Comparison of ENCODE assay signal across 24 mouse cellular contexts in genomic region chr14:45552431-45552830, GRCm38 (mm10). TPM values are rescaled to one million over a fixed set of nuclear protein-coding genes. Genes with fewer than 3 reads are reported as not detected.
DNase-seq lines count a peak whose midpoint lies in the region; ATAC-seq and TF ChIP-seq lines count a peak whose summit lies in the region.
"Had no signal": no experiment of that assay in that cellular context is flagged by ENCODE, and none has a peak within 500 bp of the region (broad histone marks: within the 10 kb centered on the region; RNA-seq: fewer than 3 reads in every experiment).

No protein-coding gene starts in this region.

- H3K4me1 ChIP-seq in heart, embryonic 10.5 days: peaks cover 5% of the 10 kb centered on the region
- H3K4me1 ChIP-seq in lung, embryonic 16.5 days (replicated peaks; ENCODE audit: control insufficient read depth, insufficient read depth, low read length): peaks cover 6% of the 10 kb centered on the region
- H3K4me1 ChIP-seq: embryonic facial prominence, embryonic 15.5 days; hindbrain, embryonic 15.5 days had no signal

- ATAC-seq in lung, embryonic 16.5 days (ENCODE audit: low read depth): no peak
- ATAC-seq: forebrain, embryonic 14.5 days; intestine, postnatal 0 days had no signal

- H3K36me3 ChIP-seq in heart, embryonic 10.5 days: no peaks in the 10 kb centered on the region
- H3K36me3 ChIP-seq in lung, embryonic 16.5 days (ENCODE audit: control insufficient read depth, insufficient read depth, low read length): no peaks in the 10 kb centered on the region
- H3K36me3 ChIP-seq: embryonic facial prominence, embryonic 15.5 days; forebrain, embryonic 10.5 days; heart, embryonic 12.5 days; hindbrain, embryonic 15.5 days had no signal

- no peak for DNase-seq in heart, embryonic 10.5 days (ENCODE audit: low spot score)
- DNase-seq in heart, postnatal 4 days: no peak
- no peak for DNase-seq in lung, postnatal 25 days (ENCODE audit: low spot score)
- DNase-seq in ES-CJ7 (ENCODE audit: low read depth, low spot score): peak; percentile 79
- DNase-seq in brain, embryonic 14.5 days (ENCODE audit: low read depth): peak; percentile 6
- DNase-seq in frontal cortex, postnatal 10 days (ENCODE audit: low spot score in 2 of 2): no peak
- no peak for DNase-seq in kidney, adult 8-10 months
- DNase-seq: adrenal gland, adult 2 months; adrenal gland, postnatal 25 days; cerebellum, adult 18-20 months; cerebellum, adult 9-11 months; cerebellum, postnatal 36 days; gastrocnemius, postnatal 10 days; heart, adult 2 months had no signal

- 69% methylated on average over 4 of the region's 4 CpGs for WGBS in heart, embryonic 10.5 days
- 72% methylated on average over 4 of the region's 4 CpGs for WGBS in lung, embryonic 16.5 days

- H3K27me3 ChIP-seq in heart, embryonic 10.5 days (ENCODE audit: insufficient read depth, poor library complexity, severe bottlenecking): no peaks in the 10 kb centered on the region
- no peaks in the 10 kb centered on the region for H3K27me3 ChIP-seq in lung, embryonic 16.5 days (ENCODE audit: control insufficient read depth, insufficient read depth, low read depth, low read length)
- H3K27me3 ChIP-seq: CH12.LX; embryonic facial prominence, embryonic 15.5 days; heart, embryonic 12.5 days; hindbrain, embryonic 15.5 days had no signal

- no peak for TF ChIP-seq CTCF in brain, embryonic 14.5 days (IDR thresholded peaks at IDR 0.05; ENCODE audit: borderline replicate concordance, extremely low read depth, insufficient read depth, insufficient read length)

- H3K4me2 ChIP-seq in lung, embryonic 16.5 days (ENCODE audit: low read depth, low read length): peak overlapping the region; percentile 19; the same call in 1 of the 2 replicates
- H3K4me2 ChIP-seq: embryonic facial prominence, embryonic 15.5 days; hindbrain, embryonic 15.5 days had no signal

- no peak for TF ChIP-seq POLR2A in brain, embryonic 14.5 days (IDR thresholded peaks at IDR 0.05; ENCODE audit: borderline replicate concordance, extremely low read depth, insufficient read depth, insufficient read length, poor library complexity, severe bottlenecking)

- no peak overlapping the region for H3K4me3 ChIP-seq in heart, embryonic 10.5 days
- no peak overlapping the region for H3K4me3 ChIP-seq in lung, embryonic 16.5 days (ENCODE audit: low read length)
- H3K4me3 ChIP-seq: embryonic facial prominence, embryonic 15.5 days; erythroblast, embryonic 14.5 days; forebrain, embryonic 10.5 days; heart, adult 2 months; heart, embryonic 12.5 days; hindbrain, embryonic 15.5 days had no signal

- no peak overlapping the region for H3K9ac ChIP-seq in lung, embryonic 16.5 days (ENCODE audit: low read length)
- H3K9ac ChIP-seq: embryonic facial prominence, embryonic 15.5 days; heart, embryonic 12.5 days; hindbrain, embryonic 15.5 days had no signal

- no peaks in the 10 kb centered on the region for H3K9me3 ChIP-seq in heart, embryonic 10.5 days
- no peaks in the 10 kb centered on the region; the same call in 1 of the 2 replicates for H3K9me3 ChIP-seq in lung, embryonic 16.5 days (ENCODE audit: control insufficient read depth, low read length)
- H3K9me3 ChIP-seq: embryonic facial prominence, embryonic 15.5 days; forebrain, embryonic 10.5 days; heart, embryonic 12.5 days; hindbrain, embryonic 15.5 days had no signal

- peak overlapping the region; percentile 36; the same call in 1 of the 2 replicates for H3K27ac ChIP-seq in heart, embryonic 10.5 days
- no peak overlapping the region for H3K27ac ChIP-seq in lung, embryonic 16.5 days (ENCODE audit: low read length)
- H3K27ac ChIP-seq: embryonic facial prominence, embryonic 15.5 days; forebrain, embryonic 10.5 days; hindbrain, embryonic 15.5 days had no signal

RNA-seq across cellular contexts. Expression of gene Fermt2, which starts 22.5 kb away (rescaled TPM):
- 175 and 176 TPM in 2 replicates for polyA plus RNA-seq in heart, embryonic 10.5 days (2016; fragmentation: Nextera tagmentation; extraction: Ambion mirVana)
- 100 to 1,000 TPM; 311 to 341 TPM for total RNA-seq in heart, postnatal 4 days (2021)
- polyA plus RNA-seq in lung, embryonic 16.5 days (2015; fragmentation: Nextera tagmentation; extraction: Ambion mirVana): 276 and 304 TPM in 2 replicates
- polyA plus RNA-seq in brain, embryonic 14.5 days (2012; rRNA removed): 44.8 and 46.3 TPM in 2 replicates
- total RNA-seq: CH12.LX, MEL had no signal
- polyA plus RNA-seq: erythroblast, embryonic 14.5 days had no signal

Comparison
In these comparisons a context has a peak if more than half of its experiments do, and no peak if none do; other contexts are left out.
1. DNase-seq: peak in ES-CJ7 (single experiment) and brain, embryonic 14.5 days (single experiment); none in heart, embryonic 10.5 days (single experiment), heart, postnatal 4 days (single experiment), lung, postnatal 25 days (single experiment), frontal cortex, postnatal 10 days (0 of 2) and kidney, adult 8-10 months (0 of 2).